Mouse (Mus musculus) forebrain, postnatal 0 days (tissue): ENCODE measurements around the gene Hax1. TPM values are rescaled to one million over a fixed set of nuclear protein-coding genes. Genes with fewer than 3 reads are reported as not detected.
A peak's percentile ranks its signal among the peaks of the same experiment; 100 is the strongest.

ENCODE experiments used
- ATAC-seq: fragments of 200-750 bp; cut with Nextera tagmentation; 2 replicates; pipeline ENCODE4 v1.8.0; 2017; ENCODE audit warnings: mild to moderate bottlenecking, moderate library complexity
- DNase-seq: peaks from one replicate; pipeline ENCODE4 v3.0.0-alpha.2; 2015
- H3K27ac ChIP-seq: fragments of 300-500 bp; sonication (generic); 2 replicates; pipeline ENCODE4 v1.5.1; 2014; ENCODE audit warnings: low read depth, mild to moderate bottlenecking, antibody characterized with exemption, low read length, moderate library complexity, mixed read lengths
- H3K27me3 ChIP-seq: fragments of 300-500 bp; sonication (generic); 2 replicates; pipeline ENCODE4 v1.6.1; 2014; ENCODE audit warnings: mild to moderate bottlenecking, low read length, mixed read lengths; ENCODE audit not compliant: insufficient read depth
- H3K36me3 ChIP-seq: fragments of 300-500 bp; sonication (generic); 2 replicates; pipeline ENCODE4 v1.6.1; 2014; ENCODE audit warnings: mild to moderate bottlenecking, moderate library complexity; ENCODE audit not compliant: insufficient read depth
- H3K4me1 ChIP-seq: fragments of 300-500 bp; sonication (generic); 2 replicates; pipeline ENCODE4 v1.6.1; 2014; ENCODE audit warnings: antibody characterized with exemption; ENCODE audit not compliant: insufficient read depth
- H3K4me2 ChIP-seq: fragments of 300-500 bp; sonication (generic); 2 replicates; pipeline ENCODE4 v1.6.1; 2014; ENCODE audit warnings: low read depth, mild to moderate bottlenecking, moderate library complexity
- H3K4me3 ChIP-seq: fragments of 300-500 bp; sonication (generic); 2 replicates; pipeline ENCODE4 v1.5.1; 2014; ENCODE audit warnings: low read depth, low read length, mixed read lengths
- H3K9ac ChIP-seq: fragments of 300-500 bp; sonication (generic); 2 replicates; pipeline ENCODE4 v1.6.1; 2014; ENCODE audit warnings: mild to moderate bottlenecking
- H3K9me3 ChIP-seq: fragments of 300-500 bp; sonication (generic); 2 replicates; pipeline ENCODE4 v1.6.1; 2016; ENCODE audit warnings: low read length
- CTCF ChIP-seq: sonication (generic); IDR thresholded peaks from 2 replicates; pipeline ENCODE4 v1.5.1; 2016; ENCODE audit warnings: antibody characterized with exemption, control low read depth, low read depth
- WGBS: fragments of 180-500 bp; shearing (Covaris S2); extraction: QIAGEN DNeasy Blood & Tissue Kit; methylation state at CpG from one replicate; pipeline ENCODE4 v1.1.7; 2014; 5-methylcytosine and 5-hydroxymethylcytosine counted together
- microRNA-seq, 2 experiments: library from miRNA; unstranded; fragments of <30 nt; microRNA quantifications; one replicate each; pipeline ENCODE4; 2016
- polyA plus RNA-seq: library from polyadenylated mRNA; unstranded; fragments of >200 nt; fragmentation: Nextera tagmentation; extraction: Ambion mirVana; gene quantifications from 2 replicates; pipeline ENCODE4 v1.2.1, GENCODE M21; 2015
- total RNA-seq: library from RNA; depleted of rRNA; stranded (reverse); fragments of >200 nt; gene quantifications from 2 replicates; pipeline ENCODE4 v1.2.3, GENCODE M21; 2014; rRNA removed

The Hax1 gene
- total and polyA plus RNA-seq, 2 experiments from 2014 or later: 43.9 to 73.4 TPM

DNA sequence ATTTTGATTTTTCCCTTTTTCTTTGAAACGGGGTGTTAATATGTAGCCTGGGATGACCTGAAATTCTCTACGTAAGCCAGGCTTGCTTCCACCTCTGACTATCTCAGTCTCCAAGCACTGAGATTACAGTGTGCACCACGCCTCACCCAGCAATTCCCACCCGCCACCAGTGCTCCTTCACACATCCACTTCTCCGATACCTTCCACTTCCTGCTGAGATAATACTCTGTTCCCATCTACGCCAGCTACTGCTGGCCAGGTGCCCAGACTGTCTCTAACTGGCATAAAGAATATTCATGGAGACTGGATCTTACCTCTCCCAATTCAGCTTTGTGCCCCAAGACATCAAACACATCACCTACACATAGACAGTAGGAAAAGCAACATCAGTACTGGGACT is 49.9 kb downstream of the Hax1 start:
- no peak for ATAC-seq
- no peak overlapping the region for H3K9ac ChIP-seq
- H3K4me2 ChIP-seq: no peak overlapping the region
- WGBS: 64% methylated on average over 6 of the region's 6 CpGs
- no peaks in the 10 kb centered on the region for H3K9me3 ChIP-seq
- H3K4me1 ChIP-seq: no peaks in the 10 kb centered on the region
- H3K4me3 ChIP-seq: no peak overlapping the region
- H3K36me3 ChIP-seq: peaks cover 98% of the 10 kb centered on the region
- H3K27me3 ChIP-seq: no peaks in the 10 kb centered on the region
- no peak overlapping the region for H3K27ac ChIP-seq
- TF ChIP-seq CTCF: no peak
- DNase-seq: peak; percentile 29

GRCm38 (mm10) chr3:89948021-89948420 is 50.6 kb downstream of the Hax1 start:
- peak; percentile 21; the same call in 1 of the 2 replicates for TF ChIP-seq CTCF
- ATAC-seq (no peak), DNase-seq (no peak)
- Histone ChIP-seq H3K4me3 (no peak overlapping the region), H3K4me2 (no peak overlapping the region), H3K27ac (no peak overlapping the region), H3K9me3 (no peaks in the 10 kb centered on the region), H3K27me3 (no peaks in the 10 kb centered on the region), H3K9ac (no peak overlapping the region), H3K36me3 (peaks cover 100% of the 10 kb centered on the region), H3K4me1 (no peaks in the 10 kb centered on the region)
- WGBS: 87% methylated on average over 11 of the region's 11 CpGs

Small RNA genes lying within 50 kb of the gene (microRNA-seq; reads per million reads assigned to microRNA genes)
- gene Mir7669: 0.77 to 1.6 reads per million in 2 experiments

Other genes starting within 250 kb of the Hax1 start
- 32.8 and 41.9 TPM in 2 replicates for gene Chrnb2, start 234.1 kb downstream of the Hax1 start, total RNA-seq
- 14.5 and 17.3 TPM in 2 replicates for gene Chrnb2, start 234.1 kb downstream of the Hax1 start, polyA plus RNA-seq
- 68.9 and 71.9 TPM in 2 replicates for gene Ube2q1, start 225.2 kb downstream of the Hax1 start, total RNA-seq
- gene Ube2q1, start 225.2 kb downstream of the Hax1 start, polyA plus RNA-seq: 9.5 and 9.9 TPM in 2 replicates
- gene She, start 167.4 kb downstream of the Hax1 start, total RNA-seq: 1.8 and 2.1 TPM in 2 replicates
- 0.65 and 0.86 TPM in 2 replicates for gene She, start 167.4 kb downstream of the Hax1 start, polyA plus RNA-seq
- 1.1 and 1.7 TPM in 2 replicates for gene Il6ra, start 85.6 kb downstream of the Hax1 start, total RNA-seq
- 1.6 and 1.7 TPM in 2 replicates for gene Il6ra, start 85.6 kb downstream of the Hax1 start, polyA plus RNA-seq
- gene Atp8b2, start 35.3 kb downstream of the Hax1 start, total RNA-seq: 54.7 and 77.9 TPM in 2 replicates
- 4.8 and 6.2 TPM in 2 replicates for gene Atp8b2, start 35.3 kb downstream of the Hax1 start, polyA plus RNA-seq
- gene 4933434E20Rik, start 52.9 kb upstream of the Hax1 start, total RNA-seq: 91.3 and 94.7 TPM in 2 replicates
- 213 and 221 TPM in 2 replicates for gene 4933434E20Rik, start 52.9 kb upstream of the Hax1 start, polyA plus RNA-seq
- gene Ubap2l, start 53.8 kb upstream of the Hax1 start, total RNA-seq: 76.9 and 103 TPM in 2 replicates
- gene Ubap2l, start 53.8 kb upstream of the Hax1 start, polyA plus RNA-seq: 93.8 and 118 TPM in 2 replicates
- gene Tpm3, start 73.9 kb upstream of the Hax1 start, total RNA-seq: 315 and 316 TPM in 2 replicates
- gene Tpm3, start 73.9 kb upstream of the Hax1 start, polyA plus RNA-seq: 419 and 440 TPM in 2 replicates
- 0.31 and 0.38 TPM in 2 replicates for gene Nup210l, start 105.4 kb upstream of the Hax1 start, total RNA-seq
- 0.10 and 0.11 TPM in 2 replicates for gene Nup210l, start 105.4 kb upstream of the Hax1 start, polyA plus RNA-seq
- gene Rps27, start 214.9 kb upstream of the Hax1 start, total RNA-seq: 2,552 and 3,359 TPM in 2 replicates
- gene Rps27, start 214.9 kb upstream of the Hax1 start, polyA plus RNA-seq: 824 and 1,232 TPM in 2 replicates
- gene Rab13, start 214.9 kb upstream of the Hax1 start, total RNA-seq: 9.8 and 11.4 TPM in 2 replicates
- gene Rab13, start 214.9 kb upstream of the Hax1 start, polyA plus RNA-seq: 16.3 and 20.1 TPM in 2 replicates
- gene Jtb, start 232.8 kb upstream of the Hax1 start, total RNA-seq: 70.1 and 75.7 TPM in 2 replicates
- gene Jtb, start 232.8 kb upstream of the Hax1 start, polyA plus RNA-seq: 131 and 139 TPM in 2 replicates
- 1.4 and 2.7 TPM in 2 replicates for gene Creb3l4, start 244.7 kb upstream of the Hax1 start, total RNA-seq
- gene Creb3l4, start 244.7 kb upstream of the Hax1 start, polyA plus RNA-seq: 0.91 and 1.0 TPM in 2 replicates
- gene Slc39a1, start 249.4 kb upstream of the Hax1 start, total RNA-seq: 68.1 and 72.0 TPM in 2 replicates
- 50.0 and 51.6 TPM in 2 replicates for gene Slc39a1, start 249.4 kb upstream of the Hax1 start, polyA plus RNA-seq